Mouse (Mus musculus): ENCODE measurements around the gene Skiv2l.

DNA sequence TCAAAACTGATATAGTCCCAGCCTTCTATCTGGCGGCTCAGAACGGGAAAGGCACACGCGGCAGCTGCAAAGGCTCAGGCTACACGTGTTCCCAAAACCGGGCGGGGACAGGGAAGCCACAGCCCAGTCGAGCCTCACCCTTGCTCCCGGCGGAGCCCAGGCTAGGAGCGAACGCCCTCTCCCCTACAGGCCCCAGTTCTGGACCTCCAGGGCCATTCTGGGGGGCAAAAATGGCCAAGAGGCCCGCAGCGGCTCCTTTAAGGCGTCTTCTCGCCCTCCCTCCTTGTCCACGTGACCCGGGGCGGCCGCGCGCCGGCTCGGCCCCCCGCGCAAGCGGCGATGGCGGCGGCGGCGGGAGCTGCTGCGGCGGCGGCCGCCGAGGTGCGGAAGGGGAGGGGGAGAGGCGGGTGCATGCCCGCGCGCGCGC, 48.2 kb upstream of the Skiv2l start, which contains the start of the genes C2 and Ehmt2:
- TF ChIP-seq CTCF (IDR thresholded peaks at IDR 0.05; ENCODE audit: borderline replicate concordance, control insufficient read depth, extremely low read depth, insufficient read depth, low read length, poor library complexity) (0 out of 2 replicates have a peak, but pooled peaks have one; percentile 17), POLR2A (IDR thresholded peaks at IDR 0.05; ENCODE audit: control insufficient read depth, extremely low read depth, insufficient read depth, low read length, poor library complexity) (peak; percentile 42; the same call in 1 of the 2 replicates)
